In the genomic region with DNA sequence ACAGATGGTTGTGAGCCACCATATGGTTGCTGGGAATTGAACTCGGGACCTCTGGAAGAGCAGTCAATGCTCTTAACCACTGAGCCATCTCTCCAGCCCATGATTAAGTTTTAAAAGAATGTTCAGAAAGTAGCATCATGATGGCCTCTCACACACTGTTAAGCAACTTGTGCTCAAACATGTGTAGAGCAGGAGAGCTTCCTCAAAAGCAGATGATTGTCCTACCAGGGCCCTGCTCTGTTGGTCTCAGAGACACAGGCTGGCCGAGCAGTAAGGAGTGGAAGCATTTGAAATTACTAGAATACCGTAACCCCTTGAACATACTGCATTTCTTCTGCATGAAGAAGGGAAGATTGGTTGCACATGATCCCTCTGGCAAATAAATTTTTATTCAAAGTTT, we compare ENCODE assay signal across 23 mouse cellular contexts. TPM values are rescaled to one million over a fixed set of nuclear protein-coding genes. Genes with fewer than 3 reads are reported as not detected.
"Had no signal": no experiment of that assay in that cellular context is flagged by ENCODE, and none has a peak within 500 bp of the region (broad histone marks: within the 10 kb centered on the region; RNA-seq: fewer than 3 reads in every experiment).

No protein-coding gene starts in this region.

- H3K27me3 ChIP-seq: liver, embryonic 13.5 days; liver, embryonic 15.5 days; megakaryocyte, embryonic 14.5 days; midbrain, embryonic 15.5 days; neural tube, embryonic 13.5 days; neural tube, embryonic 15.5 days; stomach, embryonic 15.5 days had no signal

- H3K9me3 ChIP-seq: liver, embryonic 13.5 days; liver, embryonic 15.5 days; megakaryocyte, embryonic 14.5 days; midbrain, embryonic 13.5 days; midbrain, embryonic 15.5 days; neural tube, embryonic 13.5 days; neural tube, embryonic 15.5 days; stomach, embryonic 15.5 days had no signal

- H3K4me3 ChIP-seq: liver, embryonic 13.5 days; liver, embryonic 15.5 days; megakaryocyte, embryonic 14.5 days; midbrain, embryonic 13.5 days; midbrain, embryonic 15.5 days; myocyte; neural tube, embryonic 13.5 days; neural tube, embryonic 15.5 days; stomach, embryonic 15.5 days had no signal

- DNase-seq: liver, embryonic 13.5 days; lung, adult 18-20 months; lung, embryonic 14.5 days; lung, postnatal 10 days; lung, postnatal 4 days; retina, postnatal 1 day; right cerebral cortex, adult 18-20 months; right cerebral cortex, postnatal 25 days; right cerebral cortex, postnatal 4 days; thymus, adult 18-20 months; thymus, postnatal 14 days; thymus, postnatal 36 days had no signal

- H3K36me3 ChIP-seq: midbrain, embryonic 13.5 days; midbrain, embryonic 15.5 days; neural tube, embryonic 13.5 days; neural tube, embryonic 15.5 days; stomach, embryonic 15.5 days had no signal

- H3K27ac ChIP-seq: liver, embryonic 13.5 days; liver, embryonic 15.5 days; midbrain, embryonic 13.5 days; midbrain, embryonic 15.5 days; neural tube, embryonic 13.5 days; neural tube, embryonic 15.5 days; stomach, embryonic 15.5 days had no signal

- H3K4me2 ChIP-seq: liver, embryonic 13.5 days; liver, embryonic 15.5 days; lung, embryonic 14.5 days; midbrain, embryonic 11.5 days; midbrain, embryonic 13.5 days; midbrain, embryonic 15.5 days; neural tube, embryonic 13.5 days; neural tube, embryonic 15.5 days; stomach, embryonic 15.5 days had no signal

- H3K4me1 ChIP-seq: midbrain, embryonic 13.5 days; midbrain, embryonic 15.5 days; stomach, embryonic 15.5 days had no signal

- ATAC-seq: midbrain, embryonic 13.5 days; midbrain, embryonic 15.5 days had no signal

- H3K9ac ChIP-seq: liver, embryonic 13.5 days; liver, embryonic 15.5 days; lung, embryonic 14.5 days; midbrain, embryonic 13.5 days; midbrain, embryonic 15.5 days; neural tube, embryonic 13.5 days; neural tube, embryonic 15.5 days; stomach, embryonic 15.5 days had no signal

RNA-seq across cellular contexts. Expression of gene Nrros, which starts 6.4 kb away (rescaled TPM):
- polyA plus RNA-seq: myocyte had no signal

RNA-seq across cellular contexts. Expression of gene Bex6, which starts 20.7 kb away (rescaled TPM):
- total RNA-seq: midbrain, postnatal 0 days had no signal
- polyA plus RNA-seq: lung, embryonic 14.5 days; midbrain, embryonic 11.5 days; midbrain, embryonic 13.5 days; midbrain, embryonic 15.5 days; midbrain, postnatal 0 days; myocyte; neural tube, embryonic 13.5 days; neural tube, embryonic 15.5 days; small intestine, adult 2 months had no signal
